Mouse (Mus musculus) embryonic stem cell, embryonic (primary cell): ENCODE measurements at regions not wholly inside any gene's neighbourhood (a gene's known extent, or its start where the extent isn't known, plus 50 kb on each side); places are given as distances from the start of the nearest gene placed in this dataset.

Source experiments
- CTCF ChIA-PET, 4 experiments: fragments of 300-600 bp in 2 of 4; fragments of 350-600 bp in 2 of 4; sonication (Branson Sonifier 250); formaldehyde crosslinking; loops; one replicate each; lab custom pipeline; 2022; ENCODE audit warnings: inconsistent platforms in 2 of 4; lab: Charles Lee
- POLR2A ChIA-PET, 4 experiments: fragments of 300-600 bp in 2 of 4; fragments of 350-600 bp in 2 of 4; sonication (Branson Sonifier 250); formaldehyde crosslinking; loops; one replicate each; lab custom pipeline; 2022; ENCODE audit warnings: antibody characterized with exemption in 4 of 4, inconsistent platforms in 1 of 4; lab: Charles Lee

GRCm38 (mm10) chr16:93085227-93085883, 259.4 kb upstream of the Runx1 start:
- ChIA-PET CTCF (no interaction called here), POLR2A (no interaction called here)

GRCm38 (mm10) chr16:93083756-93084155, 257.8 kb upstream of the Runx1 start:
- ChIA-PET CTCF (no interaction called here), POLR2A (no interaction called here)

GRCm38 (mm10) chr16:93083142-93083541, 257.2 kb upstream of the Runx1 start:
- ChIA-PET CTCF (no interaction called here), POLR2A (interaction anchor here in 1 of 4 experiments (0.6 kb wide), 1 partner anchor 108 kb away, joined by 3 read pairs; no protein-coding TSS in a partner anchor)

GRCm38 (mm10) chr16:93081533-93081932, 255.6 kb upstream of the Runx1 start:
- CTCF ChIA-PET, result interaction anchor here in 1 of 4 experiments (0.6 kb wide), 1 partner anchor 1754 kb away, joined by 3 read pairs; no protein-coding TSS in a partner anchor
- POLR2A ChIA-PET, result no interaction called here

- CTCF ChIA-PET, result no interaction called here
- POLR2A ChIA-PET, result interaction anchor here in 3 of 4 experiments (0.5 to 0.8 kb wide), 3 partner anchors 14 to 513 kb away, joined by 3 read pairs; no protein-coding TSS in a partner anchor
Measured at GRCm38 (mm10) chr16:93079660-93080390, 253.9 kb upstream of the Runx1 start.

- POLR2A ChIA-PET, result no interaction called here
Measured at GRCm38 (mm10) chr16:93078909-93079308, 253.0 kb upstream of the Runx1 start.

GRCm38 (mm10) chr16:93075488-93075887, 249.5 kb upstream of the Runx1 start:
- POLR2A ChIA-PET, result no interaction called here
- CTCF ChIA-PET, result no interaction called here

More at GRCm38 (mm10) chr16:93078909-93079308, 253.0 kb upstream of the Runx1 start:
- CTCF ChIA-PET, result interaction anchor here in 1 of 4 experiments (0.6 kb wide), 1 partner anchor 166 kb away, joined by 3 read pairs; no protein-coding TSS in a partner anchor

- CTCF ChIA-PET, result no interaction called here
- POLR2A ChIA-PET, result no interaction called here
Measured at GRCm38 (mm10) chr16:93072156-93072555, 246.2 kb upstream of the Runx1 start.

GRCm38 (mm10) chr16:93071726-93072125, 245.8 kb upstream of the Runx1 start:
- ChIA-PET CTCF (no interaction called here), POLR2A (no interaction called here)

- ChIA-PET POLR2A (interaction anchor here in 1 of 4 experiments (0.7 kb wide), 1 partner anchor 27 kb away, joined by 4 read pairs; no protein-coding TSS in a partner anchor), CTCF (no interaction called here)
Measured at GRCm38 (mm10) chr16:93066821-93067220, 240.9 kb upstream of the Runx1 start.

- ChIA-PET POLR2A (no interaction called here), CTCF (no interaction called here)
Measured at GRCm38 (mm10) chr16:93061475-93062179, 235.7 kb upstream of the Runx1 start.

- POLR2A ChIA-PET, result no interaction called here
Measured at GRCm38 (mm10) chr16:93056295-93056694, 230.3 kb upstream of the Runx1 start.

GRCm38 (mm10) chr16:93055545-93055944, 229.6 kb upstream of the Runx1 start:
- POLR2A ChIA-PET, result no interaction called here
- CTCF ChIA-PET, result no interaction called here

More at GRCm38 (mm10) chr16:93056295-93056694, 230.3 kb upstream of the Runx1 start:
- CTCF ChIA-PET, result no interaction called here

- ChIA-PET POLR2A (no interaction called here), CTCF (no interaction called here)
Measured at GRCm38 (mm10) chr16:93051233-93051632, 225.3 kb upstream of the Runx1 start.

GRCm38 (mm10) chr16:93048418-93048932, 222.5 kb upstream of the Runx1 start:
- ChIA-PET POLR2A (interaction anchor here in 1 of 4 experiments (0.6 kb wide), 1 partner anchor 757 kb away, joined by 3 read pairs; no protein-coding TSS in a partner anchor), CTCF (no interaction called here)

GRCm38 (mm10) chr16:93047594-93047993, 221.6 kb upstream of the Runx1 start:
- ChIA-PET POLR2A (interaction anchor here in 2 of 4 experiments (0.6 to 0.7 kb wide), 2 partner anchors 49 to 501 kb away, joined by 3 to 5 read pairs; no protein-coding TSS in a partner anchor), CTCF (interaction anchor here in 2 of 4 experiments (0.6 kb wide), 2 partner anchors 111 to 963 kb away, joined by 7 to 10 read pairs; no protein-coding TSS in a partner anchor)

GRCm38 (mm10) chr16:93046221-93046620, 220.3 kb upstream of the Runx1 start:
- CTCF ChIA-PET, result no interaction called here
- POLR2A ChIA-PET, result interaction anchor here in 1 of 4 experiments (0.6 kb wide), 1 partner anchor 545 kb away, joined by 3 read pairs; no protein-coding TSS in a partner anchor

GRCm38 (mm10) chr16:93043355-93043754, 217.4 kb upstream of the Runx1 start:
- ChIA-PET CTCF (interaction anchor here in 1 of 4 experiments (0.7 kb wide), 1 partner anchor 9 kb away, joined by 3 read pairs; no protein-coding TSS in a partner anchor), POLR2A (no interaction called here)

GRCm38 (mm10) chr16:93042941-93043340, 217.0 kb upstream of the Runx1 start:
- CTCF ChIA-PET, result interaction anchor here in 2 of 4 experiments (0.6 to 0.7 kb wide), 2 partner anchors 8 to 1107 kb away, joined by 3 to 6 read pairs; no protein-coding TSS in a partner anchor
- POLR2A ChIA-PET, result no interaction called here
